Mouse (Mus musculus) G1E (cell line): ENCODE measurements around the gene Arih1.

Experiments
- CTCF ChIP-seq: IDR thresholded peaks from 2 replicates; pipeline ENCODE4 v1.5.1; 2012; ENCODE audit warnings: low read depth, low read length, inconsistent platforms, mixed read lengths
- GATA1 ChIP-seq: IDR thresholded peaks from 2 replicates; pipeline ENCODE4 v1.6.1; 2012; ENCODE audit warnings: borderline replicate concordance, low read length, inconsistent platforms, mixed read lengths
- POLR2AphosphoS5 ChIP-seq: IDR thresholded peaks from 2 replicates; pipeline ENCODE4 v1.6.1; 2012; ENCODE audit warnings: low read depth, low read length, inconsistent platforms; ENCODE audit not compliant: insufficient replicate concordance

DNA sequence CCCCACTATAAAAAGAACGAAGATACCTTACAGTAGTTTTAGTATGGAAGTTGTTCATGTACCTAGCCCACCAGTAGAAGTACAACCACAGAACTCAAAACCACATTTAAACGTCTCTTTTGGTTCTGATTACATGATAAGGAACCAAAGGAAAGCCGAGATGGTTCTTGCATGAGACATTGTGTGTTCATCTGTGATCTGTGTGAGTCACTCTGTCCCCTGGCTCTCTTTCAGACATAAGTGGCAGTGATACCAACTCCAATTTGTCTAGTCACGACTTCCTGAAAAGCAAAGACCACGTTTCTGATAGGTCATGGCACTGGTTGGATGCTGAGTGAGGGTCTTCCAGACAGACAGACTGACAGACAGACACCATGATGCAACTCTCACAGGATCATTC lies 117.2 kb downstream of the Arih1 start:
- no peak for TF ChIP-seq CTCF
- no peak for TF ChIP-seq GATA1
- no peak for TF ChIP-seq POLR2AphosphoS5
